Mouse (Mus musculus) right cerebral cortex, postnatal 4 days (tissue): Measurements from ENCODE around the gene Foxred1.

Source experiments
- DNase-seq: peaks from one replicate; pipeline ENCODE4 v3.0.0-alpha.2; 2022

The Foxred1 gene

GRCm38 (mm10) chr9:35210542-35211474, at the start of gene Foxred1:
Gene Foxred1, minus strand, starts transcription at chr9:35211055.
- peak; percentile 97 for DNase-seq

DNA sequence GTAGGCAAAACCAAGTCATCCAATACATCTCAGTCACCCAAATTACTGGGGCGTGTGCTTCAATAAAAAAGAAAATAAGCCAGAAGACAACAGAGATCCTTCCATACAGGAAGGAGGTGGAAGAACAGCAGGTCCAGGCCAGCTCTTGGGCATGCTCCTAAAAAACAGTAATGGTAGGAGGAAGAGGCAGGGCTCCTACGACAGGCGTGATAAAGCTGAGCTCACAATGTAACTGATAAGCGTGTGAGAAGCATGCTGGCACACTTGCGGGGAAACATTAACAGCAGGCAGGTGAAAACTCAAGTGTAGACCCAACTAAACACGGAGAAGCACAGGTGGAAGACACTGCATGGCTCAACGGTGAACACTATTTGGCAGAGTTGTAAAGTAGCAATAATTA, 46.5 kb upstream of the Foxred1 start:
- DNase-seq: no peak

GRCm38 (mm10) chr9:35249476-35249875, 38.6 kb upstream of the Foxred1 start:
- DNase-seq: no peak

GRCm38 (mm10) chr9:35247405-35247804, 36.5 kb upstream of the Foxred1 start:
- no peak for DNase-seq

- DNase-seq: no peak
Measured at GRCm38 (mm10) chr9:35239734-35240133, 28.9 kb upstream of the Foxred1 start.

DNA sequence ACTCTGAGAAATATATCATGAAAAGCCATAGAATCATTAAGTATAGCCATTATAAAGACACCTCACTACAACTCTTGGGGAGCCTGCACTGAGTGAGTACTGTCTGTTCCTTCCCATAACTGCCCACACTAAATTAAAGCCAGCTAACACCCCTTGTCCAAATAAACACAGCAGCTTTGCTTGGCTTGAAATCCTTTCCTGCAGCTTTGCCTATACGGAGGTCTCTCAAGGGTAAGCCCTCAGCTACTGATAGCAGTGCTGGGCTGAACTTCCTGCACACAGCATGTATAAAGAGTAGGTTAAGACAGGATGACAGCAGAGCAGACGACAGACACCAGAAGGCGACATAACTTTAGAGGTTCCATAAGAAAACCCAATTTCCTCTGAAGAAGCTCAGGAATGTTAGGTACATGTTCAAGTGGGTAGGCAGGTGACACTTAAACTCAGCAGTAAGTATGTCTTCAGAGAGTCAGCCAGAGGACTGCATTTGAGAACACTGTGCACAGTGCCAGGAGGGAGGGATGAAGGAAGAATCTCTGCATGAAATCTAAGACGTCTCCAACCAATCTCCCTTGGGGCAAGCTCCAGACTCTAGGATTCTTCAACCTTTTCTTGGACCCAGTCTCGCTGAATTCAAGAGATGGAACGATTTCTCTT, 28.2 kb upstream of the Foxred1 start:
- no peak for DNase-seq

DNA sequence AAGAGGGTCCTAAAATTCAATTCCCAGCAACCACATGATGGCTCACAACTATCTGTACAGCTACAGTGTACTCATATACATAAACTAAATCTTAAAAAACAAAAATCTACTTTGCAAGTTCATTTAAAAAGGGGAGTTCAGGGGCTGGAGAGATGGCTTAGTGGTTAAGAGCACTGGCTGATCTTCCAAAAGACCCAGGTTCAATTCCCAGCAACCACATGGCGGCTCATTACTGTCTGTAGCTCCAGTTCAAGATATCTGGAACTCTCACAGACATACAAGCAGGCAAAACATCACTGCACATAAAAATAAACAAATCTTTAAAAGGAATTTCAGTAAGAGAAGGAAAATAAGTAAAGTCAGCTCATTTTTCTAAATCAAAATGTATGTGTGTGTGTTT, 27.5 kb upstream of the Foxred1 start:
- no peak for DNase-seq

GRCm38 (mm10) chr9:35235996-35236395, 25.1 kb upstream of the Foxred1 start:
- no peak for DNase-seq

- DNase-seq: no peak
Measured at GRCm38 (mm10) chr9:35228671-35229070, 17.8 kb upstream of the Foxred1 start.

GRCm38 (mm10) chr9:35223466-35223865, 12.6 kb upstream of the Foxred1 start:
- no peak for DNase-seq

- no peak for DNase-seq
Measured at GRCm38 (mm10) chr9:35217963-35218362, 7.1 kb upstream of the Foxred1 start.

- no peak for DNase-seq
Measured at GRCm38 (mm10) chr9:35211573-35212511, 987 bp upstream of the Foxred1 start.

DNA sequence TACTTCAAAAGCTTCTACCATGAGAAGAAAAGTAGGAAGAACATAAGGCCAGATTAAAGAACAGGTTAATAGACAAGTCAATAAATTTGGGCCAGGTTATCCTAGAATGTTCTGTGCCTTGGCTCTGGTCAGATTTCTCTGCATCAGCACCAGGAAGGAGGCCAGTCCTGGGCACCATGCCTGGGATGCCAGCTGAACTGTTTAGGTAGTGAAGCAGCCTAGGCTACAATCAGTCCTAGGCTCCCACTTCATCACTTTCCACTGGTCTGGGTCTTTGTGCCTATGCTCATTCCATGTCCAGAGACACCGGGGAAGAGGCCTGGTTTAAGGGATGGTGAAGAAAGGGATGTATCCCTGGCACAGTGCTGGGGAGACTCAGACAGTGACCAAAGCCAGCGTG, 6.4 kb downstream of the Foxred1 start:
- no peak for DNase-seq

GRCm38 (mm10) chr9:35203536-35203935, 7.3 kb downstream of the Foxred1 start:
- DNase-seq: no peak

- no peak for DNase-seq
Measured at GRCm38 (mm10) chr9:35200529-35201060, 10.3 kb downstream of the Foxred1 start.

GRCm38 (mm10) chr9:35199772-35200471, 10.9 kb downstream of the Foxred1 start, which contains the start of the genes Srpr and Tirap:
Gene Srpr, plus strand, starts transcription at chr9:35200175.
Gene Tirap, minus strand, starts transcription at chr9:35200291.
- peak; percentile 86 for DNase-seq

DNA sequence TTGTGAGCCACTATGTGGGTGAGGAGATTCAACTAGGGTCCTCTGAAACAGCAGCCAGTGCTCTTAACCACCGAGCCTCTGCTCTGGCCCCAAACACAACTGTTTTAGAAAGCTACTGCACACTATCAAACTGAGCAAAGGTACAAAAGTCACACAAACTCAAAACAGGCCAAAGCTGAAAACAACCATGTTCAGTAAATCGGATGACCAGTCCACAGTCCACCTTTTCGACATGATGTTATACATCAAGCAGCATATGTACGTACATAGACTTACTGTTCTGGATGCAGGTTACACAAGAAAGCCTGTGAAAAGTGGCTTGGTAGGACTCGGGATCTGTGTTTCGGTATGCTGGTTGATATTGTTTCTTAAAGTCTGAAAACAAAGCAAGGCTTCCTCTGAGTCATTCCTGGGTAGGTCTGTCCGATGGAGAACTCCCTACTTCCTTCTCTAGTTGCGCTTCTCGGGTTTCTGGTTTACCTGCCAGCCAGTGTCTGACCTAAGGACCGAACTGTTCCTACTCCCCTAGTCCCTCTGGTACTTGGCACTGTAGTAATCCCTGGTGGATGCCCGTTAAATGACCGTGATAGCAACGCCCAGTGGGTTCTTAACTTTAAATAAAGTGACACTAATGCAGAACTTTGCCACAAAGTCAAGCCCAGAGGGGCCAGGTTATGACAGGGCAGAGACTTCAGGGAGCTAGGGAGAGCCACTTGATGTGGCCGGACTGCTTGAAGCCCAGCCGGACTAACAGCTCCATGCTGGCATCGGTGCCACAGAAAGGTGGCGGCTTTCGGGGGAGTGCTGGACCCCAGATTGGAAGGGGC, 11.7 kb downstream of the Foxred1 start:
- DNase-seq: no peak

- DNase-seq: no peak
Measured at GRCm38 (mm10) chr9:35198351-35198750, 12.5 kb downstream of the Foxred1 start.

- no peak for DNase-seq
Measured at GRCm38 (mm10) chr9:35197625-35198024, 13.2 kb downstream of the Foxred1 start.

DNA sequence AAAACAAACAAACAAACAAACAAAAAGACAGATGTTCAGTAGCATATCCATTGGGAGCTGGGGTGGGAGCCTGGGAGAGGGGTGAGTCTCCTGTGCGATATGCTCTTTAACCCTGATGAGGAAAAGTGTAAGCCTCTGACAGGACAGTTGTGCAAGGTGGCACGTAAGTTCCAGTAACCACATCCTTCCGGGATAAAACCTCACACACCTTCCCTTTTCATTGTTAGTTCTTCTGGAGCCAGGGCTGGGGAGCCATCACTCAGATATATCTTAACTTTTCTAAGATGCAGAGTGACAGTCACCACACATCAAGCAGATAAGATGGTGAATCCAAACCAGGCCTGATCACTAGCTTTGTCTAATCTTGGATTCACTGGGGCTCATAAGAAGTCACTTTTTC, 16.8 kb downstream of the Foxred1 start:
- no peak for DNase-seq

- DNase-seq: no peak
Measured at GRCm38 (mm10) chr9:35192983-35193542, 17.8 kb downstream of the Foxred1 start.
